Mouse (Mus musculus): Measurements from ENCODE around the gene Hoxd11. TPM values are rescaled to one million over a fixed set of nuclear protein-coding genes. Genes with fewer than 3 reads are reported as not detected.

Gene Hoxd11
- polyA plus RNA-seq, 1 experiment = not detected

DNA sequence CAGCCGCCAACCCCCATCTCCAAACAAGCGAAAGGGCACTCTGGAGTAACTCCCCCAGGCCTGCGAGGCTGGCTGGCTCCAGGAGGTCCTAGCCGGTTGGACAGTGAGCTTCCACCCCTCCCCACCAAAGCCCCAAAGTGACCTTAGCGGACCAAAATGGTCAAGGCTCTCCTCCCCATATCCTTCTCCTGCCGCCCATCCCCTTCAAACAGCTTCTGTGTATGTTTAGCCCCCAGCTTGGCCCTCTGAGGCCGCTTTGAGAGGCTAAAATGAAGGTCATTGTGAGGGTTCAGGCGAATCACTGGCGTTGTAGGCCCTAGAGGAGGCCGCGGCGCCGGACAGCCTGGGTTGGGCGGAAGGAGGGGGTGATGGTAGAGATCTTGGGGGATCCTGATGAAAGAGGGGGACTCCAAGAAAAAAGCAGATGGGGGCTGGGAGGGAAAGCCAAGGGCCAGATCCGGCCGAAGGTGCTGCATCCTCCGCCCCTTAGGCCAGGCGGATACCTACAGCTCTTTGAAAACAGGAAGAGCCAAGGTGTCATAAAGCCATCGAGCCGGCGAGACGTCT, 21.3 kb downstream of the Hoxd11 start:
- no peak for TF ChIP-seq CTCF (IDR thresholded peaks at IDR 0.05; ENCODE audit: extremely low read depth, insufficient read depth, insufficient read length, insufficient replicate concordance)
- TF ChIP-seq POLR2A (IDR thresholded peaks at IDR 0.05; ENCODE audit: low read depth, low read length) = no peak
- Histone ChIP-seq H3K27me3 (ENCODE audit: control insufficient read depth, insufficient read depth, low read length) (peaks cover 55% of the 10 kb centered on the region), H3K4me1 (ENCODE audit: control insufficient read depth, insufficient read depth, insufficient read length) (peaks cover 9% of the 10 kb centered on the region; the same call in 1 of the 2 replicates), H3K4me3 (ENCODE audit: extremely low read depth, insufficient read depth, insufficient read length) (no peak overlapping the region), H3K27ac (ENCODE audit: insufficient read depth, low read length) (no peak overlapping the region), H3K36me3 (ENCODE audit: control insufficient read depth, insufficient read depth, low read length) (no peaks in the 10 kb centered on the region)
- DNase-seq (ENCODE audit: low read depth in 1 of 2, low spot score in 2 of 2) = no peak
- WGBS = 28% methylated on average over 22 of the region's 22 CpGs

- no peak overlapping the region for H3K4me3 ChIP-seq (ENCODE audit: extremely low read depth, insufficient read depth, insufficient read length)
- H3K27ac ChIP-seq (ENCODE audit: insufficient read depth, low read length) = no peak overlapping the region
- peaks cover 49% of the 10 kb centered on the region for H3K27me3 ChIP-seq (ENCODE audit: control insufficient read depth, insufficient read depth, low read length)
- no peak for TF ChIP-seq POLR2A (IDR thresholded peaks at IDR 0.05; ENCODE audit: low read depth, low read length)
- peak; percentile 81; the same call in 1 of the 2 replicates for TF ChIP-seq CTCF (IDR thresholded peaks at IDR 0.05; ENCODE audit: extremely low read depth, insufficient read depth, insufficient read length, insufficient replicate concordance)
- no peaks in the 10 kb centered on the region for H3K36me3 ChIP-seq (ENCODE audit: control insufficient read depth, insufficient read depth, low read length)
- H3K4me1 ChIP-seq (ENCODE audit: control insufficient read depth, insufficient read depth, insufficient read length) = peaks cover 11% of the 10 kb centered on the region; the same call in 1 of the 2 replicates
- WGBS = 21% methylated on average over 17 of the region's 17 CpGs
- DNase-seq (ENCODE audit: low read depth in 1 of 2, low spot score in 2 of 2) = peak; percentile 11 to 44
These were observed 22.8 kb downstream of the Hoxd11 start for GRCm38 (mm10) chr2:74701949-74702819.

DNA sequence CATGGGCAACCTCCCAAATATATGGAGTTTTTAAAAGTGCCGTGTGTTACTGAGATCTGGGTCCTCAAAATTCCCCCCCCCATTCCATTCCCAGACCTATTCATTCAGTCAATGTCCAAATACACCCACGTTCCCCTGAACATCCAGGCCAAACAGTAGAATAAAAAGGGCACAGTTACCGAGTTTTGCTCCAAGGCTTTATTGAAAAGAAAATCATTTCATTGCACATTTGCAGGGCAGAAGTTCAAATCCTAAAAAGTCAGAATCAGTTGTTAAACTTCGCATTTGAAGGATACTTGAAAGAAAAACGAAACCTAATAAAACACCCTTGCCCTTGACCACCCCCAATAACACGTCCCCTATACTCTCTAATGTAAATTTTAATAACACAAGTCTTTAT, 23.5 kb downstream of the Hoxd11 start:
- H3K4me3 ChIP-seq (ENCODE audit: extremely low read depth, insufficient read depth, insufficient read length) = no peak overlapping the region
- no peak overlapping the region for H3K27ac ChIP-seq (ENCODE audit: insufficient read depth, low read length)
- peaks cover 44% of the 10 kb centered on the region for H3K27me3 ChIP-seq (ENCODE audit: control insufficient read depth, insufficient read depth, low read length)
- TF ChIP-seq POLR2A (IDR thresholded peaks at IDR 0.05; ENCODE audit: low read depth, low read length) = no peak
- no peak for TF ChIP-seq CTCF (IDR thresholded peaks at IDR 0.05; ENCODE audit: extremely low read depth, insufficient read depth, insufficient read length, insufficient replicate concordance)
- WGBS = 51% methylated on average over 6 of the region's 6 CpGs
- H3K36me3 ChIP-seq (ENCODE audit: control insufficient read depth, insufficient read depth, low read length) = no peaks in the 10 kb centered on the region
- no peak for DNase-seq (ENCODE audit: low read depth in 1 of 2, low spot score in 2 of 2)
- H3K4me1 ChIP-seq (ENCODE audit: control insufficient read depth, insufficient read depth, insufficient read length) = peaks cover 10% of the 10 kb centered on the region; the same call in 1 of the 2 replicates

GRCm38 (mm10) chr2:74703317-74703716, 24.0 kb downstream of the Hoxd11 start:
- TF ChIP-seq POLR2A (IDR thresholded peaks at IDR 0.05; ENCODE audit: low read depth, low read length) (no peak), CTCF (IDR thresholded peaks at IDR 0.05; ENCODE audit: extremely low read depth, insufficient read depth, insufficient read length, insufficient replicate concordance) (no peak)
- Histone ChIP-seq H3K4me3 (ENCODE audit: extremely low read depth, insufficient read depth, insufficient read length) (no peak overlapping the region), H3K36me3 (ENCODE audit: control insufficient read depth, insufficient read depth, low read length) (no peaks in the 10 kb centered on the region), H3K4me1 (ENCODE audit: control insufficient read depth, insufficient read depth, insufficient read length) (peaks cover 5% of the 10 kb centered on the region; the same call in 1 of the 2 replicates), H3K27ac (ENCODE audit: insufficient read depth, low read length) (no peak overlapping the region), H3K27me3 (ENCODE audit: control insufficient read depth, insufficient read depth, low read length) (peaks cover 39% of the 10 kb centered on the region)
- WGBS = 28% methylated on average over 10 of the region's 10 CpGs
- no peak for DNase-seq (ENCODE audit: low read depth in 1 of 2, low spot score in 2 of 2)

DNA sequence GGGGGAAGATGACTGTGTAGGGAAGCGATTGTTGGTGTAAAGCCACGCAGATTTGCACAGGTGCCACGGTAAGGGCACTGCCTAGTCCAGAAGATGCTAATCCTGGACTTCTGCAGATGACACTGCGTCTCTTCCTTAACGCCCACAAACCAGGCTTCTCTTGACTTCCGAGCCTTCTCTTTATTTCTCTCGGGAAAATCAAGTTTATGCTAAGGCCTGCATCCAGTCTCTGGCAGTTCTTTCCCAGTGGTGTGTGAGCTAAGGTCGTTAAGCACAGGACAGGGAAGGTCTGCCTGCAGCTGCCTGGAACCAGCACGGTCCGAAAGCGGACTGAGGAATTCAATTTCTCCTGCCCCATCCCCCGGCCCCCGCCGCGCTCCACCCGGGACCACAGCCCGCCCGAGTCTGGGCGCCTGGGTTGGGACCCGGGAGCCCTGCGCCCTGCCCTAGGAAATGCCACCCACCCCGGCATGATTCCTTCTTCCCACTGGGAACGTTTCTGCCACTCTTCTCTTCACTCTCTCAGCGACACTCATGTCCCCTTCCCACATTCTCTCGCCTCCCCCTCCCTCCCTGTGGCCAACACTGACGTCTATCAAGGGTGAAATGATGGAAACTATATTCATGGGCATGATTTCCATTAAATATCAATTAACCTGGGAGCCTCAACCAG, 24.5 kb downstream of the Hoxd11 start:
- no peak for DNase-seq (ENCODE audit: low read depth in 1 of 2, low spot score in 2 of 2)
- Histone ChIP-seq H3K4me1 (ENCODE audit: control insufficient read depth, insufficient read depth, insufficient read length) (peaks cover 2% of the 10 kb centered on the region; the same call in 1 of the 2 replicates), H3K27me3 (ENCODE audit: control insufficient read depth, insufficient read depth, low read length) (peaks cover 34% of the 10 kb centered on the region), H3K36me3 (ENCODE audit: control insufficient read depth, insufficient read depth, low read length) (no peaks in the 10 kb centered on the region), H3K27ac (ENCODE audit: insufficient read depth, low read length) (no peak overlapping the region), H3K4me3 (ENCODE audit: extremely low read depth, insufficient read depth, insufficient read length) (no peak overlapping the region)
- WGBS = 16% methylated on average over 26 of the region's 26 CpGs
- no peak for TF ChIP-seq POLR2A (IDR thresholded peaks at IDR 0.05; ENCODE audit: low read depth, low read length)
- no peak for TF ChIP-seq CTCF (IDR thresholded peaks at IDR 0.05; ENCODE audit: extremely low read depth, insufficient read depth, insufficient read length, insufficient replicate concordance)

GRCm38 (mm10) chr2:74704393-74704998, 25.1 kb downstream of the Hoxd11 start, which contains the start of gene Hoxd8:
Gene Hoxd8, plus strand, starts transcription at chr2:74704615.
- H3K36me3 ChIP-seq (ENCODE audit: control insufficient read depth, insufficient read depth, low read length) = no peaks in the 10 kb centered on the region
- peaks cover 29% of the 10 kb centered on the region for H3K27me3 ChIP-seq (ENCODE audit: control insufficient read depth, insufficient read depth, low read length)
- H3K27ac ChIP-seq (ENCODE audit: insufficient read depth, low read length) = no peak within 1 kb of the TSS
- DNase-seq (ENCODE audit: low read depth in 1 of 2, low spot score in 2 of 2) = no peak
- TF ChIP-seq CTCF (IDR thresholded peaks at IDR 0.05; ENCODE audit: extremely low read depth, insufficient read depth, insufficient read length, insufficient replicate concordance) (no peak), POLR2A (IDR thresholded peaks at IDR 0.05; ENCODE audit: low read depth, low read length) (no peak)
- peaks cover 2% of the 10 kb centered on the region; the same call in 1 of the 2 replicates for H3K4me1 ChIP-seq (ENCODE audit: control insufficient read depth, insufficient read depth, insufficient read length)
- WGBS = 4% methylated on average over 51 of the region's 52 CpGs
- peak within 1 kb of the TSS; percentile 23; the same call in 1 of the 2 replicates for H3K4me3 ChIP-seq (ENCODE audit: extremely low read depth, insufficient read depth, insufficient read length)
